Mouse (Mus musculus) liver, postnatal 0 days (tissue): Measurements from ENCODE around the gene Sult1a1.

Experiments
- CTCF ChIP-seq: sonication (generic); IDR thresholded peaks from 2 replicates; pipeline ENCODE4 v1.5.1; 2016; ENCODE audit warnings: antibody characterized with exemption, low read depth
- EP300 ChIP-seq: IDR thresholded peaks from 2 replicates; pipeline ENCODE4 v1.6.1; 2016; ENCODE audit warnings: antibody characterized with exemption, low read depth, mild to moderate bottlenecking

- TF ChIP-seq EP300 (no peak), CTCF (no peak)
These were observed 16.5 kb downstream of the Sult1a1 start for GRCm38 (mm10) chr7:126659771-126660170.
